Comparison of ENCODE assay signal across 18 mouse cellular contexts in genomic region chrX:36276685-36277084, GRCm38 (mm10). TPM values are rescaled to one million over a fixed set of nuclear protein-coding genes. Genes with fewer than 3 reads are reported as not detected.
"Had no signal": no experiment of that assay in that cellular context is flagged by ENCODE, and none has a peak within 500 bp of the region (broad histone marks: within the 10 kb centered on the region; RNA-seq: fewer than 3 reads in every experiment).

No protein-coding gene starts in this region.

- H3K27ac ChIP-seq: liver, embryonic 14.5 days; macrophage; midbrain, embryonic 13.5 days; midbrain, embryonic 15.5 days; neural tube, embryonic 13.5 days; neural tube, embryonic 15.5 days had no signal

- H3K9me3 ChIP-seq: megakaryocyte, embryonic 14.5 days; midbrain, embryonic 13.5 days; midbrain, embryonic 15.5 days; neural tube, embryonic 13.5 days; neural tube, embryonic 15.5 days had no signal

- H3K4me3 ChIP-seq: megakaryocyte, embryonic 14.5 days; midbrain, embryonic 13.5 days; midbrain, embryonic 15.5 days; neural tube, embryonic 13.5 days; neural tube, embryonic 15.5 days had no signal

- ATAC-seq: midbrain, embryonic 13.5 days; midbrain, embryonic 15.5 days had no signal

- H3K27me3 ChIP-seq: midbrain, embryonic 13.5 days; midbrain, embryonic 15.5 days; neural tube, embryonic 13.5 days; neural tube, embryonic 15.5 days had no signal

- H3K36me3 ChIP-seq: midbrain, embryonic 13.5 days; midbrain, embryonic 15.5 days; neural tube, embryonic 13.5 days; neural tube, embryonic 15.5 days had no signal

- H3K4me1 ChIP-seq: midbrain, embryonic 13.5 days; midbrain, embryonic 15.5 days; neural tube, embryonic 13.5 days; neural tube, embryonic 15.5 days had no signal

- DNase-seq: lung, adult 18-20 months; lung, embryonic 14.5 days; lung, postnatal 14 days; lung, postnatal 36 days; retina, postnatal 1 day; right cerebral cortex, adult 18-20 months; right cerebral cortex, postnatal 14 days; thymus, adult 18-20 months; thymus, postnatal 14 days; thymus, postnatal 36 days had no signal

RNA-seq across cellular contexts. Expression of gene Lonrf3, which starts 51.5 kb away (rescaled TPM):
- total RNA-seq: monocyte, adult 5-6 weeks had no signal
